Mouse (Mus musculus) testis, adult 2 months (tissue): ENCODE results near the gene Snrnp70.

Source experiments
- CTCF ChIP-seq: fragments of 200-500 bp; IDR thresholded peaks from 2 replicates; pipeline ENCODE4 v1.5.1; 2012; ENCODE audit warnings: low read depth, mild to moderate bottlenecking, inconsistent platforms, low read length, moderate library complexity; ENCODE audit not compliant: control insufficient read depth, insufficient read depth, insufficient replicate concordance
- POLR2A ChIP-seq: fragments of 200-500 bp; IDR thresholded peaks from 2 replicates; pipeline ENCODE4 v1.6.1; 2012; ENCODE audit warnings: low read depth, mild to moderate bottlenecking, inconsistent platforms, low read length, moderate library complexity; ENCODE audit not compliant: control insufficient read depth

- TF ChIP-seq CTCF: no peak
- TF ChIP-seq POLR2A: no peak
Observed at GRCm38 (mm10) chr7:45406157-45407156, 10.9 kb upstream of the Snrnp70 start.
